Mouse (Mus musculus): ENCODE measurements around the gene Dock11. TPM values are rescaled to one million over a fixed set of nuclear protein-coding genes. Genes with fewer than 3 reads are reported as not detected.

Dock11 gene
- total RNA-seq, 2 experiments from 2014 or later, result 7.6 to 7.8 TPM

GRCm38 (mm10) chrX:35938112-35938511, 49.5 kb downstream of the Dock11 start:
- no peak for DNase-seq (ENCODE audit: low spot score in 2 of 2)
- intact Hi-C loops (cut with DNase I), result no loop called here

GRCm38 (mm10) chrX:35946394-35946793, 57.8 kb downstream of the Dock11 start:
- no peak for DNase-seq (ENCODE audit: low spot score in 2 of 2)
- intact Hi-C loops (cut with DNase I), result loop anchor here (10.0 kb wide), 1 partner anchor 48 kb away; no protein-coding TSS in a partner anchor

- intact Hi-C loops (cut with DNase I), result no loop called here
- DNase-seq (ENCODE audit: low spot score in 2 of 2), result no peak
Observed at GRCm38 (mm10) chrX:35950135-35950534, 61.5 kb downstream of the Dock11 start.

GRCm38 (mm10) chrX:35951945-35952344, 63.3 kb downstream of the Dock11 start:
- intact Hi-C loops (cut with DNase I), result no loop called here
- DNase-seq (ENCODE audit: low spot score in 2 of 2), result no peak

- intact Hi-C loops (cut with DNase I), result no loop called here
- no peak for DNase-seq (ENCODE audit: low spot score in 2 of 2)
Observed at GRCm38 (mm10) chrX:35952521-35953095, 64.0 kb downstream of the Dock11 start.

- intact Hi-C loops (cut with DNase I), result no loop called here
- no peak for DNase-seq (ENCODE audit: low spot score in 2 of 2)
Observed at GRCm38 (mm10) chrX:35956236-35956635, 67.6 kb downstream of the Dock11 start.

GRCm38 (mm10) chrX:35963087-35963486, 74.5 kb downstream of the Dock11 start:
- intact Hi-C loops (cut with DNase I), result no loop called here
- no peak for DNase-seq (ENCODE audit: low spot score in 2 of 2)

GRCm38 (mm10) chrX:35969276-35969675, 80.6 kb downstream of the Dock11 start:
- intact Hi-C loops (cut with DNase I), result no loop called here
- DNase-seq (ENCODE audit: low spot score in 2 of 2), result no peak

GRCm38 (mm10) chrX:35976657-35977056, 88.0 kb downstream of the Dock11 start:
- DNase-seq (ENCODE audit: low spot score in 2 of 2), result no peak
- intact Hi-C loops (cut with DNase I), result no loop called here

- DNase-seq (ENCODE audit: low spot score in 2 of 2), result no peak
Observed at GRCm38 (mm10) chrX:35987981-35988380, 99.3 kb downstream of the Dock11 start.

GRCm38 (mm10) chrX:35990508-35991095, 102.0 kb downstream of the Dock11 start:
- DNase-seq (ENCODE audit: low spot score in 2 of 2), result no peak
- intact Hi-C loops (cut with DNase I), result loop anchor here (10.0 kb wide), 1 partner anchor 46 kb away; no protein-coding TSS in a partner anchor

More at GRCm38 (mm10) chrX:35987981-35988380, 99.3 kb downstream of the Dock11 start:
- intact Hi-C loops (cut with DNase I), result no loop called here

GRCm38 (mm10) chrX:35994226-35994625, 105.6 kb downstream of the Dock11 start:
- DNase-seq (ENCODE audit: low spot score in 2 of 2), result no peak
- intact Hi-C loops (cut with DNase I), result loop anchor here (10.0 kb wide), 1 partner anchor 49 kb away; no protein-coding TSS in a partner anchor

GRCm38 (mm10) chrX:35997004-35997403, 108.4 kb downstream of the Dock11 start:
- intact Hi-C loops (cut with DNase I), result loop anchor here (5.0 to 10.0 kb wide), 3 partner anchors 52 to 160 kb away; no protein-coding TSS in a partner anchor
- DNase-seq (ENCODE audit: low spot score in 2 of 2), result peak; percentile 23

- intact Hi-C loops (cut with DNase I), result loop anchor here (5.0 to 10.0 kb wide), 3 partner anchors 53 to 161 kb away; no protein-coding TSS in a partner anchor
- DNase-seq (ENCODE audit: low spot score in 2 of 2), result no peak
Observed at GRCm38 (mm10) chrX:35997793-35998419, 109.3 kb downstream of the Dock11 start.

GRCm38 (mm10) chrX:36025651-36026050, 137.0 kb downstream of the Dock11 start:
- intact Hi-C loops (cut with DNase I), result no loop called here
- no peak for DNase-seq (ENCODE audit: low spot score in 2 of 2)

GRCm38 (mm10) chrX:36031113-36031512, 142.5 kb downstream of the Dock11 start:
- no peak for DNase-seq (ENCODE audit: low spot score in 2 of 2)
- intact Hi-C loops (cut with DNase I), result no loop called here

- DNase-seq (ENCODE audit: low spot score in 2 of 2), result no peak
- intact Hi-C loops (cut with DNase I), result no loop called here
Observed at GRCm38 (mm10) chrX:36034045-36034444, 145.4 kb downstream of the Dock11 start.

- no peak for DNase-seq (ENCODE audit: low spot score in 2 of 2)
- intact Hi-C loops (cut with DNase I), result no loop called here
Observed at GRCm38 (mm10) chrX:36045731-36046130, 157.1 kb downstream of the Dock11 start.

- DNase-seq (ENCODE audit: low spot score in 2 of 2), result peak; percentile 14 to 20
- intact Hi-C loops (cut with DNase I), result no loop called here
Observed at GRCm38 (mm10) chrX:36047451-36047850, 158.8 kb downstream of the Dock11 start.

- no peak for DNase-seq (ENCODE audit: low spot score in 2 of 2)
- intact Hi-C loops (cut with DNase I), result no loop called here
Observed at GRCm38 (mm10) chrX:36050312-36050711, 161.7 kb downstream of the Dock11 start.

GRCm38 (mm10) chrX:36073997-36074396, 185.4 kb downstream of the Dock11 start:
- intact Hi-C loops (cut with DNase I), result no loop called here
- no peak for DNase-seq (ENCODE audit: low spot score in 2 of 2)

Measured in left cerebral cortex, postnatal 14 days (tissue).